Mouse (Mus musculus): ENCODE measurements around the gene Odf3b. TPM values are rescaled to one million over a fixed set of nuclear protein-coding genes. Genes with fewer than 3 reads are reported as not detected.
A peak's percentile ranks its signal among the peaks of the same experiment; 100 is the strongest.

Gene Odf3b
- total RNA-seq, 1 experiment, result not detected

GRCm38 (mm10) chr15:89398146-89398545 lies 19.1 kb upstream of the Odf3b start:
- Histone ChIP-seq H3K4me3 (ENCODE audit: insufficient read depth in 1 of 2, low read depth in 1 of 2, low read length in 2 of 2, poor library complexity in 1 of 2, severe bottlenecking in 1 of 2) (no peak overlapping the region), H3K36me3 (ENCODE audit: control insufficient read depth, insufficient read depth, low read length, poor library complexity, severe bottlenecking) (no peaks in the 10 kb centered on the region), H3K9ac (ENCODE audit: insufficient read depth, low read depth, low read length, poor library complexity, severe bottlenecking) (no peak overlapping the region), H3K27ac (ENCODE audit: insufficient read depth, low read depth, low read length, poor library complexity, severe bottlenecking) (no peak overlapping the region), H3K4me1 (ENCODE audit: control insufficient read depth in 2 of 2, insufficient read depth in 2 of 2, low read length in 2 of 2, poor library complexity in 1 of 2) (peaks cover 0 to 5% of the 10 kb centered on the region in 2 experiments; a peak in 1 of 4 replicates), H3K9me3 (ENCODE audit: control insufficient read depth, insufficient read depth, low read depth, low read length) (no peaks in the 10 kb centered on the region)
- TF ChIP-seq ZNF384 (IDR thresholded peaks at IDR 0.05; ENCODE audit: low read depth, low read length) (no peak), HCFC1 (IDR thresholded peaks at IDR 0.05; ENCODE audit: borderline replicate concordance, insufficient read depth, low read length) (no peak), MAFK (IDR thresholded peaks at IDR 0.05; ENCODE audit: insufficient read depth, low read depth, low read length) (no peak), ZC3H11A (IDR thresholded peaks at IDR 0.05; ENCODE audit: borderline replicate concordance, low read depth, low read length) (no peak), CHD2 (IDR thresholded peaks at IDR 0.05; ENCODE audit: low read depth, low read length) (no peak)
- in situ Hi-C loops (cut with MboI; ENCODE audit: low sequenced_read_pairs in 2 of 2, unreplicated experiment in 2 of 2), result no loop called here
- DNase-seq (ENCODE audit: low read depth, low spot score), result no peak

GRCm38 (mm10) chr15:89396883-89397282 lies 17.8 kb upstream of the Odf3b start:
- no peak overlapping the region for H3K9ac ChIP-seq (ENCODE audit: insufficient read depth, low read depth, low read length, poor library complexity, severe bottlenecking)
- in situ Hi-C loops (cut with MboI; ENCODE audit: low sequenced_read_pairs in 2 of 2, unreplicated experiment in 2 of 2), result no loop called here
- H3K4me3 ChIP-seq (ENCODE audit: insufficient read depth in 1 of 2, low read depth in 1 of 2, low read length in 2 of 2, poor library complexity in 1 of 2, severe bottlenecking in 1 of 2), result no peak overlapping the region
- H3K27ac ChIP-seq (ENCODE audit: insufficient read depth, low read depth, low read length, poor library complexity, severe bottlenecking), result no peak overlapping the region
- no peak for TF ChIP-seq ZNF384 (IDR thresholded peaks at IDR 0.05; ENCODE audit: low read depth, low read length)
- no peak for TF ChIP-seq HCFC1 (IDR thresholded peaks at IDR 0.05; ENCODE audit: borderline replicate concordance, insufficient read depth, low read length)
- no peak for TF ChIP-seq MAFK (IDR thresholded peaks at IDR 0.05; ENCODE audit: insufficient read depth, low read depth, low read length)
- TF ChIP-seq CHD2 (IDR thresholded peaks at IDR 0.05; ENCODE audit: low read depth, low read length), result no peak
- no peak for TF ChIP-seq ZC3H11A (IDR thresholded peaks at IDR 0.05; ENCODE audit: borderline replicate concordance, low read depth, low read length)
- H3K9me3 ChIP-seq (ENCODE audit: control insufficient read depth, insufficient read depth, low read depth, low read length), result no peaks in the 10 kb centered on the region
- no peaks in the 10 kb centered on the region for H3K36me3 ChIP-seq (ENCODE audit: control insufficient read depth, insufficient read depth, low read length, poor library complexity, severe bottlenecking)
- peaks cover 0 to 5% of the 10 kb centered on the region in 2 experiments; a peak in 1 of 4 replicates for H3K4me1 ChIP-seq (ENCODE audit: control insufficient read depth in 2 of 2, insufficient read depth in 2 of 2, low read length in 2 of 2, poor library complexity in 1 of 2)
- no peak for DNase-seq (ENCODE audit: low read depth, low spot score)

DNA sequence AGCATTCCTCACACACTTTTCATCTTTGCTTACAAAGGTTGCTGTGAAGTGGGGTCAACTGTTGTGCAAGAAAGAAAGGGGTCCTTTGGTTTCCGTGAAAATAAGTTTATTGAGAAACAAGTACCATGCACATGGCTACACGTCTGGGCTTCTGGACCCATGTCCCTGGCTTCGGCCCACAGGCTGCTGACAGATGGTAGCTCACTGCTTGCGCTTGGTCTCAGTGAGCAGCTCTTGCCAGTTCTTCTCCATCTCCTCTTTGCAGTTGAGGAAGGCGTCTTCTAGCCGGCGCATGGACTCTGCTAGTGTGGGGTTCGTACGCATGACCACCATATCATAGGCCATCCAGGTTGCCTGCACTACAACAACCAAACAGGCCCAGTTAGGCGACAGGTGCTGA lies 11.0 kb upstream of the Odf3b start:
- Histone ChIP-seq H3K36me3 (ENCODE audit: control insufficient read depth, insufficient read depth, low read length, poor library complexity, severe bottlenecking) (no peaks in the 10 kb centered on the region), H3K9ac (ENCODE audit: insufficient read depth, low read depth, low read length, poor library complexity, severe bottlenecking) (no peak overlapping the region), H3K27ac (ENCODE audit: insufficient read depth, low read depth, low read length, poor library complexity, severe bottlenecking) (no peak overlapping the region), H3K9me3 (ENCODE audit: control insufficient read depth, insufficient read depth, low read depth, low read length) (no peaks in the 10 kb centered on the region), H3K4me3 (ENCODE audit: insufficient read depth in 1 of 2, low read depth in 1 of 2, low read length in 2 of 2, poor library complexity in 1 of 2, severe bottlenecking in 1 of 2) (no peak overlapping the region), H3K4me1 (ENCODE audit: control insufficient read depth in 2 of 2, insufficient read depth in 2 of 2, low read length in 2 of 2, poor library complexity in 1 of 2) (peaks cover 0 to 6% of the 10 kb centered on the region in 2 experiments; a peak in 1 of 4 replicates)
- no peak for DNase-seq (ENCODE audit: low read depth, low spot score)
- in situ Hi-C loops (cut with MboI; ENCODE audit: low sequenced_read_pairs in 2 of 2, unreplicated experiment in 2 of 2), result no loop called here
- TF ChIP-seq ZNF384 (IDR thresholded peaks at IDR 0.05; ENCODE audit: low read depth, low read length) (no peak), CHD2 (IDR thresholded peaks at IDR 0.05; ENCODE audit: low read depth, low read length) (no peak), HCFC1 (IDR thresholded peaks at IDR 0.05; ENCODE audit: borderline replicate concordance, insufficient read depth, low read length) (no peak), MAFK (IDR thresholded peaks at IDR 0.05; ENCODE audit: insufficient read depth, low read depth, low read length) (no peak), ZC3H11A (IDR thresholded peaks at IDR 0.05; ENCODE audit: borderline replicate concordance, low read depth, low read length) (no peak)

GRCm38 (mm10) chr15:89387127-89387526 lies 8.0 kb upstream of the Odf3b start:
- Histone ChIP-seq H3K4me1 (ENCODE audit: control insufficient read depth in 2 of 2, insufficient read depth in 2 of 2, low read length in 2 of 2, poor library complexity in 1 of 2) (peaks cover 0 to 6% of the 10 kb centered on the region in 2 experiments; a peak in 1 of 4 replicates), H3K4me3 (ENCODE audit: insufficient read depth in 1 of 2, low read depth in 1 of 2, low read length in 2 of 2, poor library complexity in 1 of 2, severe bottlenecking in 1 of 2) (peak overlapping the region; percentile 12 to 39; a peak in 2 of 4 replicates), H3K27ac (ENCODE audit: insufficient read depth, low read depth, low read length, poor library complexity, severe bottlenecking) (no peak overlapping the region), H3K36me3 (ENCODE audit: control insufficient read depth, insufficient read depth, low read length, poor library complexity, severe bottlenecking) (no peaks in the 10 kb centered on the region), H3K9me3 (ENCODE audit: control insufficient read depth, insufficient read depth, low read depth, low read length) (no peaks in the 10 kb centered on the region), H3K9ac (ENCODE audit: insufficient read depth, low read depth, low read length, poor library complexity, severe bottlenecking) (no peak overlapping the region)
- DNase-seq (ENCODE audit: low read depth, low spot score), result no peak
- in situ Hi-C loops (cut with MboI; ENCODE audit: low sequenced_read_pairs in 2 of 2, unreplicated experiment in 2 of 2), result no loop called here
- TF ChIP-seq ZNF384 (IDR thresholded peaks at IDR 0.05; ENCODE audit: low read depth, low read length), result no peak
- TF ChIP-seq HCFC1 (IDR thresholded peaks at IDR 0.05; ENCODE audit: borderline replicate concordance, insufficient read depth, low read length), result no peak
- no peak for TF ChIP-seq ZC3H11A (IDR thresholded peaks at IDR 0.05; ENCODE audit: borderline replicate concordance, low read depth, low read length)
- no peak for TF ChIP-seq CHD2 (IDR thresholded peaks at IDR 0.05; ENCODE audit: low read depth, low read length)
- TF ChIP-seq MAFK (IDR thresholded peaks at IDR 0.05; ENCODE audit: insufficient read depth, low read depth, low read length), result no peak
